Mouse (Mus musculus) Muller cell, postnatal 12 days (primary cell): ENCODE measurements at regions not wholly inside any gene's neighbourhood (a gene's known extent, or its start where the extent isn't known, plus 50 kb on each side); places are given as distances from the start of the nearest gene placed in this dataset.
A peak's percentile ranks its signal among the peaks of the same experiment; 100 is the strongest.

ENCODE experiments used
- DNase-seq: peaks from one replicate; pipeline ENCODE4 v3.0.0-alpha.2; 2015; ENCODE audit errors: inconsistent ontology term

DNA sequence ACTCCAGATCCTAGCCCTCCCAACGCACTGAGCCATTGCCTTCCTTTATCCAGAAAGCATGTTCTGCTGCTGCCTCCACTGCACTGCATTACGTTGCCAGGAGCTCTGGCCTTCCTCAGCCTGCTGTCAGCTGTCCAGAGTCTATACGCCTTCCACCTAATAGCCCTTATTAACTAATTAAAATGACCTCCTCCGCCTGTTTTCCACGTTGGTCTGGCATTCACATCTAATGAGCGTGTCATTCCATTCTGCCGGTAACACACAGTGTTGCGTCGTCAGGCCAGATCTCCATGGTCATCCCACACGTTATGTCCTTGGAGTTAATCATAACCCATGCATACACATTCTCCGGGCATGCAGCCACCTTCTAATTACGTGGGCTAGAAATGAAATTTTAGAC lies 56.7 kb upstream of the Med4 start:
- peak; percentile 89 for DNase-seq

DNA sequence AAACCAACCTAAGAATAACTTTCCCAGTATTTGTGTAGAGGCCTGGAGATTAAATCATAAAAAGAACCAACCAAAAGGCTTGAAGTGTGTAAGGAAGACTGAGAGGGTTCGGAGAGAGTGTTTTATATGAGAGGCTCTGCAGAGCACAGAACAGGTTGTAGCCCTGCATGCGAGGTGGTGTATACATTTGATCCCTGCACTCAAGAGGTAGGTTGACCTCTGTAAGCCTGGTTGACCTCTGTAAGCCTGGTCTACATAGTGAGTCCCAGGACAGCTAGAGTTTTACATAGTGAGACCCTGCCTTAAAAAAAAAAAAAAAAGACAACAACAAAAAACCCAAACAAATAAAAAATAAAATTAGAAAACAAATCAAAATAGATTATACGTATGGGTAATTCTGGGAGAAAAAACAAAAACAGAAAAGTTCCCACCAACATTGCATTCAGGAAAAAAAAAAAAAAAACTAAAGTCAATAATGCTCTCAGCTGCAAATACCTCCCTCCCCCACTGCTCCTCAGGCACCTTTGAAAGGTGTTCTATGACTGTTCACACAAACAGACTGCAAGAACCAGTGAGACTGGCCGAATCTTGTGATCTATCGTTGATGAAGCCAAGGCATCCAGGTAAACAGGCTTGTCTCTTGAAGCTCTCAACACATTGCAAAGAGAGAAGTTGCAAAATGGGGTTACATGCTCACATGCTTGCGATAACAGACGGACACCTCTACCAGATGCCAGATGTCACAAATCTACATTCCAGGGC lies 57.3 kb upstream of the Med4 start:
- DNase-seq = no peak

DNA sequence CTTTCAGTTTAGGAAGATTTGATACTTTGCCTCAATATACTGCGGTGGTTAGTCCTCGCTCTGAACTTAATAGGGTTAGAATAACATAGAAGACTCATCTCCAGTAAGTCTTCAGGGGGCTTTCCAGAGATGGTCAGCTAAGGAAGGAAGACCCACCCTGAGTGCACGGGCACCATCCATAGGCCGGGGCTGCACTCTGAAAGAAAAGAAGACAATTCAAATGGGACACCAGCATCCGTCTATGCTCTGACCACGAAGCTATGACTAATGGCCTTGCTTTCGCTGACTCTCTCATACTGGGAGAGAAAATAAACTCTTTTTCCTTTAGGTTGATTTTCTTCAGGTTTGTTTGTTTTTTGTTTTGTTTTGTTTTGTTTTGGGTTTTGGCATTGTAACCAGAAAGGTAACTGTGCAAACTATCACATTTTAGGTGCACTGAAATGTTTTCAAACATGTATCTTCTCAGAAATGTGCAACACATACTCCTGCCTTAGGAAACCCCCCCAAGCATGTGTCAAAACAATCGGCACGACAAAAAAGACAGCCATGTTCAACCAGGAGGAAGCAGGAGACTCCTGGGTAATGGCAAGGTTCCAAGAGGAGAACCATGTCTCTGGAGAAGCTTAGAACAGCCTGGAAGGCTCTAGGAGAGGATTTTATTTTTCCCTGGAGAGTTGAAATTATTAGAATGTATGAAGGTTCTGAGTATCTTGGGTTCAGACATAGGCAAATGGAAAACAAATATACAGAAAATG lies 58.4 kb upstream of the Med4 start:
- DNase-seq = no peak

DNA sequence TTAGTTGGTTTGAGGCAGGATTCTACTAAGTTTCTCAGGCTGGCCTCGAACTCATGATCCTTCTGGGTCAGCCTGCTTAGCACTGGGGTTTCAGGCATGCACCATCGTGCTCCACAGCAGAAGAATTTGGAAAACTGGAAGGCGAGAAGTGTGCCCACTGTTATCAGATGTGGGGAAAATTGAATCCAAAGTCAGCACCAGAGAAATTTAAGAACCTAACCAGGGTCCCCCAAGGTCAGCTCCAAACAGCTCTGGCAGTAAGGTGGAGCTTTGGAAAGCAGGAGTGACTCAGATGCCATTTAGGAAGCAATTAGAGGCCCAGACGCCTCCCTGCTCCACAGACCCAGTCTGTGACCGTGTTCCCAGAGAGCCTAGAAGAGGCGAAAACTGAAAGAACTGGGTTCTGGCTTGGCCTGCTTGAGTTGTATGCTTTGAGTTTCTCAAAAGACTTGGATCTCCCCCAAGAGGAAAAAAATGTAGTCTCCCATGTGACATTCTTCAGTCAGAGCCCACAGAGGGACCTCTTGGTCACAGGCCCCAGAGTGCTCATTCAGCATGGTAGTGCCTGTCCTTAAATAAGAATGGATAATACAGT lies 59.8 kb upstream of the Med4 start:
- DNase-seq = peak; percentile 58

DNA sequence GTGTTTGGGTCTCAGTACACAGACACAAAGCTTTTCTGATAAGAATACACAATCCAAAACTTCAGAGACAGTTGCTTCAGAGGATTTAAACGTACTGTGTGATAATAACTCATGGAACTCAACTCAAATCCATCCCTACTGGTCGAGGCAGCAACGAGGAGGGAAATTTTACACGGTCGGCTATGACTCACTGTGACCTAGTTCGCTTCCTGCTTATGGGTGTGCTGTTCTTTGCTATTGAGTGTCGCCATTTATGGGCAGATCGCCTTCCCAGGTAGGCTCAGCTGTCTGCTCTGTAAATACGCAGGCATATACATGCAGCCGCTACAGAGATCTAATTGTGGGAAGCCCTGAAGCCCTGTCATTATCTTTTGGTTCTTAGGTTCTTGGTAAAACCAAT lies 60.7 kb upstream of the Med4 start:
- DNase-seq = no peak

DNA sequence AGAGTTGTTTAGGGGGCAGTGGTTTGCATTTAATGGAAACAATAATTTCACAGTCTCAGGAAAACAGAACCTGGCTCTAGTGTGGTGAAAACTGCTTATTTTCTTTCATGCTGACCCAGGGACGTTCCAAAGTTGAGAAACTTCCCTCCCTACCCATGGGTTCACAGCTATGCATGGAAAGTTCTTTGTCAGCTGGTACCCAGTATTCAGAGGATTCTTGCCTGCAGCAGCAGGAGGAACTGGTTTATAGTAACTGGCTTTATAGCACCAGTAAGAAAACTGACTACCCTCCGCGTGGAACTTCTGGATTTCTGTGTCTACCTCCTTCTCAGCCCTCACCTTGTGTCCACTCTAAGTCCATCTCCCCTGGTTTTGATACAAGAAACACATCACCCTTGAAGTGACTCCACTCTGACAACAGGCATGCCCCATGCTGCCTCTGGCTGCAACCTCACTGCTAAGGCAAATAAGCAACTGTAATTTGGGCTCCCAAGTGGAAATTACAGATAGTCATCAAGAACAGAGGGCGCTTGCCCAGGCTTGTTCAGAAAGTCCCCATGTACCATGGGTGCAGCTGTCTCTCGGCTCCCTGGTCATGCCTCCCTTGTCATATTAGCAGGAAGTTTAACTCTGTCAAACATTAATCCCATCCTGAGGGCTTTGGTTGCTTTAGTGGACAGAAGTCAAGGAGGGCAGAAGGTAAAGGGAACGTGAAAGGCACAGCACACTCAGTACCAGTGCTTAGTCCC lies 60.6 kb upstream of the Itm2b start:
- DNase-seq = peak; percentile 38

DNA sequence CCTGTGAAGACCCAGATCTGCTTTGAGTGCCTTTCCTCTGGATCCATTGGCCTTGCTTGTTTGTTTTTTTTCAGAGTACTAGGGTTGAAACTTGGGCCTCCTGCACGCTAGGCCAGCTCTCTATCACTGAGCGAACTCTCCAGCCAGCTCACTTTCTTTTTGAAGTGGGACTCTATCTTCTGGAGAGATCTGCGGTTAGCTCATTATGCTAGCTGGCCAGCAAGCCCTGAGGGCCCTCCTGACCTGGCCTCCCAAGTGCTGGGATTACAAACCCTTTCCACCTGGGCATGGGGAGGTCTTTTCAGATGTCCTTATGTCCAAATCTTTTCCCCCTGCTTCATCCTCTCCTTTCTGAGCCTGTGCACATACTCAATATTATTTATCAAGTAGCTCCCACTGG lies 59.6 kb upstream of the Itm2b start:
- DNase-seq = no peak

DNA sequence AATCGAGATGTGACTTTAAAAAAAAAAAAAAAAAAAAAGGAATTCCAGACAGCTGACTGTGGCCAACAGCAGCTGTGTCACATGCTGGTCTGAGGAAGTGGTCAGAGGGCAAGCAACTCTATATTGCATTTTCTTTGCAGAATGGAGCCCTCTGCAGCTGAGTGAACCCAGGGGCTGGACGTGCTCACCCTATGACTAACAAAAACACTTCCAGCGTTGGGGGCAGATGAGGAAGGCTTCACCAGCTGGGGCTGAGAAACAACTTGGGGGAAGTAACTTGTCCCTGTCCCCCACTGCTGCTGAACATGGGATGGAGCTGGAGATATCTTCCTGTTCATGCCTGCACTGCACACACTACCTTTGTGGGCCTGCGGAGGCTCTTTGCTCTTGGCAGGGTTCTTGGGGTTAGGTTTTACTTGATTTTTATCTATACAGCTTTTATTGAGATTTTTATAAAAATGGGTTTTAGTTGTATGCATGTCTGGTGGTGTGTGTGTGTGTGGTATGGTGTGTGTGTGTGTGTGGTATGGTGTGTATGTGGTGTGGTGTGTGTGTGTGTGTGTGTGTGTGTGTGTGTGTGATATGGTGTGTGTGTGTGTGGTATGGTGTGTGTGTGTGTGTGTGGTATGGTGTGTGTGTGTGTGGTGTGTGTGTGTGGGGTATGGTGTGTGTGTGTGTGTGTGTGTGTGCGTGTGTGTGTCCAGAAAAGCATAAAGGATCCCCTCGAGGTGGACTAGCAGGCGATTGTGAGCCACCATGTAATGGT lies 57.0 kb upstream of the Itm2b start:
- DNase-seq = peak; percentile 76

DNA sequence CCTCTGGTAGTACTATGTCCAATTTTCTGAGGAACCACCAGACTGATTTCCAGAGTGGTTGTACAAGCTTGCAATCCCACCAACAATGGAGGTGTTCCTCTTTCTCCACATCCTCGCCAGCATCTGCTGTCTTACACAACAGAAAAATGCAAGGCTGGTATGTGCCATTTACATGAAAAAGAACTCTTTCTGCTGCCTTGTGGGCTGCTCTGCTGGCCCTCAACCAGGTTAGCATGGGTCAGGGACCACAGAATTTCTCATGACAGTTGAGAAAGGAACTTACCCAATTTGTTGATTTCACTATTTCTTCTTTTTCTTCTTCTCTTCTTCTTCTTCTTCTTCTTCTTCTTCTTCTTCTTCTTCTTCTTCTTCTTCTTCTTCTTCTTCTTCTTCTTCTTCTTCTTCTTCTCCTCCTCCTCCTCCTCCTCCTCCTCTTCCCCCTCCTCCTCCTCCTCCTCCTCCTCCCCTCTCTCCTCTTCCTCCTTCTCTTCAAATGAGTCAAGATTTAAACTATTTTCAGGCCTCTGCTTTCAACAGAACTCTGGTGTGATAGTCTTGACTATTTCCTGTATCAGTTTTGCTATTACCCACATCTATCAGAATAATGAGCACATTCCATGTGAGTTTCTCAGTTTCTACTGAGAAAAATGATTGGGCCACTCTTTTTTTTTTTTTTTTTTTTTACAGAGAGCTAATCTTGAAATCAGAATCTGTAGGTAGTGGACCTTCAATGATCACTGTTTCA lies 56.3 kb upstream of the Itm2b start:
- peak; percentile 72 for DNase-seq

DNA sequence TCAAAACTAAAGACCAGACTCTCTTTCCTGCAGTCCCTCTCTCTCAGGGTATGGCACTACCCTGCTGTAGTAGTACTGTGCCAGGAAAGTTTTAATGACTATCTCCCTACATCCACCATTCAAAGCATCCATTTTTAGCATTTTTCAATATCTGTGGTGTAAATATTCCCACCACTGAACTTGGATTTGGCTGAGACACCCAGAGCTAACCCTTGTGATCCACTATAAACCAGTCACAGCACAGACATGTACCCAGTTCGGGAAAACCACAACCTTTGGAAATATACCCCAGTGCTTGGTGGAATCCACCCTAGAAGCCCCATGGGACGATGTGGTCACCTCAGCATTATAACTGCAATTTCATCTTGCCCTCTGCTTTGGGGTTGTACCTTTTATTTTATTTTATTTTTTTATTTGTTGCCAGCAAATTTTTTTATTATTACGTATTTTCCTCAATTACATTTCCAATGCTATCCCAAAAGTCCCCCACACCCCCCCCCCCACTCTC lies 54.8 kb upstream of the Itm2b start:
- DNase-seq = no peak

DNA sequence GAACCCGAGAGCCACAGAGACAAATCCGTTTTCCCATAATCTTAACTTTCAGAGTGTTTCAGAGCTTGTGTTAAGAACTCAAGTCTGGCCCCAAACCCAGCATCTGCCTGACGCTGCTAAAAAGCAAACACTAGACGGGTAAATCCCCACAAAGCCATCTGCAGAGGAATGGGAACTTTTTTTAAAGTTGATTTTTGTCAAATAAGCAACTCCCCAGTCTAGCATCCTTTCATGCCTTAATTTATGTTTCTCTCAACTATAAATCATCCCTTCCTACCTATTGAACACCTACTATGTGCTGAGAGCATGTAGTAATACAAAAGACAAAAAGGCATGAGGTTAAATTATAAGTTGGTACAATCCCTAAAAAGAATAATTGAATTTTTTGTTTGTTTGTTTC lies 50.8 kb upstream of the Itm2b start:
- no peak for DNase-seq
